Mouse (Mus musculus): Measurements from ENCODE around the gene Amy2a2. TPM values are rescaled to one million over a fixed set of nuclear protein-coding genes. Genes with fewer than 3 reads are reported as not detected.
"Not testable (repeated sequence)": the region's sequence is repeated elsewhere in the genome, so short reads cannot be mapped to it uniquely, and the experiment has no call there.

The Amy2a2 gene
- not detected in 2 replicates for polyA plus RNA-seq (2012; ENCODE audit: insufficient read depth, insufficient read length, missing spikeins)

DNA sequence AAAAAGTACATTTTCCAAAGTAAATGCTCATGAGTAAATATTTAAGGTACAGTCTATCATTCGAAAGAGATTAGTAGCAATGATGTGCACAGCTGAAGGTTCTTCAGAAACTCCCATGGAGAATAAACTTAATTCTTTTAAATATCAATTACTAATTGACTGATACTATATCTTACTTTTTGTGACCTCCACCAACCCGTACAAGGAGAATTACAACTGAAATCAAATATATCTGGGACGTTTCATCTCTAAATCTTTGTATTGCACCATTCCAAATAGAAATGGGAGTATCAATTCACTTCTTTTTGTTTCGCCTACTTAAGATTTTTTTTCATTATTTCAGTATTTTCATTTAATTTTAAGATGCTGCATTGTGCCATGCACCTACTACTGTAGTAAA lies at the start of gene Amy2a2:
TSS of gene Amy2a2 (minus strand) at position 101 of the 400 bp plus-strand sequence.
- not testable (repeated sequence) for H3K4me3 ChIP-seq (ENCODE audit: insufficient read depth, low read length); H3K4me1 ChIP-seq (ENCODE audit: control insufficient read depth, insufficient read depth, low read length); H3K27ac ChIP-seq (ENCODE audit: insufficient read depth, low read depth, low read length)

DNA sequence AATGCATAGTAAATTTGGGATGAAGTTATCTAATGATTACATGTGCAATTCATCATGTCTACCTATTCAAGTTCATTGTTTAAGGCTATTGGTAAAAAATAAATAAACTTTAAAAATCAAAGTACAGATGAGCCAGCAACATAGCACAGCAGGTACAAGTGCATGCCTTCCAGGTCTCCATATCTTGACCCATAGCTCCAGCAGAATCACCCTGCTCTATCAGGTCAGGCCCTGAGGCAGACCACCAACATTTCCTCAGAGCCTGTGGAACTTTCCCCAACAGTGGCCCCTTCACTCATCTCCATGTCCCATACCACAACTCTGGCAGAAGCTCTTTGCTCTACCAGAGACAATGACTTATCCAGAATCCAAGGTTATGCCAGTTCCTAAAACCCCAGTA lies 11.0 kb downstream of the Amy2a2 start:
- not testable (repeated sequence) for H3K4me3 ChIP-seq (ENCODE audit: insufficient read depth, low read length); H3K27ac ChIP-seq (ENCODE audit: insufficient read depth, low read depth, low read length); H3K4me1 ChIP-seq (ENCODE audit: control insufficient read depth, insufficient read depth, low read length)

GRCm38 (mm10) chr3:113323952-113324351 lies 32.5 kb downstream of the Amy2a2 start, which contains the start of gene Amy2a3:
Gene Amy2a3 (minus strand): TSS chr3:113324052.
- not testable (repeated sequence) for H3K4me3 ChIP-seq (ENCODE audit: insufficient read depth, low read length); H3K27ac ChIP-seq (ENCODE audit: insufficient read depth, low read depth, low read length); H3K4me1 ChIP-seq (ENCODE audit: control insufficient read depth, insufficient read depth, low read length)

- H3K4me1 ChIP-seq (ENCODE audit: control insufficient read depth, insufficient read depth, low read length); H3K27ac ChIP-seq (ENCODE audit: insufficient read depth, low read depth, low read length): not testable (repeated sequence)
These were observed 43.5 kb downstream of the Amy2a2 start for GRCm38 (mm10) chr3:113312937-113313336.

More at GRCm38 (mm10) chr3:113312937-113313336, 43.5 kb downstream of the Amy2a2 start:
- H3K4me3 ChIP-seq (ENCODE audit: insufficient read depth, low read length) = not testable (repeated sequence)

Other genes starting within 250 kb of the Amy2a2 start
- gene Amy2a5, start 97.8 kb downstream of the Amy2a2 start, polyA plus RNA-seq (2012; ENCODE audit: insufficient read depth, insufficient read length, missing spikeins) = not detected in 2 replicates
- gene Amy2a4, start 65.2 kb downstream of the Amy2a2 start, polyA plus RNA-seq (2012; ENCODE audit: insufficient read depth, insufficient read length, missing spikeins) = not detected in 2 replicates
- not detected in 2 replicates for gene Amy2a3, start 32.6 kb downstream of the Amy2a2 start, polyA plus RNA-seq (2012; ENCODE audit: insufficient read depth, insufficient read length, missing spikeins)
- not detected in 2 replicates for gene Amy2a1, start 175.8 kb upstream of the Amy2a2 start, polyA plus RNA-seq (2012; ENCODE audit: insufficient read depth, insufficient read length, missing spikeins)

Measured in bone marrow macrophage, adult 2 months (primary cell).